Mouse (Mus musculus): ENCODE measurements around the gene Rfx4. TPM values are rescaled to one million over a fixed set of nuclear protein-coding genes. Genes with fewer than 3 reads are reported as not detected.

The Rfx4 gene
- total RNA-seq (2021), result under 1 TPM in 1 of 2 experiments, not detected in 1; 0.16 TPM
- long read RNA-seq, experiment 1, result 0 reads
- long read RNA-seq, experiment 2, result 0 reads

DNA sequence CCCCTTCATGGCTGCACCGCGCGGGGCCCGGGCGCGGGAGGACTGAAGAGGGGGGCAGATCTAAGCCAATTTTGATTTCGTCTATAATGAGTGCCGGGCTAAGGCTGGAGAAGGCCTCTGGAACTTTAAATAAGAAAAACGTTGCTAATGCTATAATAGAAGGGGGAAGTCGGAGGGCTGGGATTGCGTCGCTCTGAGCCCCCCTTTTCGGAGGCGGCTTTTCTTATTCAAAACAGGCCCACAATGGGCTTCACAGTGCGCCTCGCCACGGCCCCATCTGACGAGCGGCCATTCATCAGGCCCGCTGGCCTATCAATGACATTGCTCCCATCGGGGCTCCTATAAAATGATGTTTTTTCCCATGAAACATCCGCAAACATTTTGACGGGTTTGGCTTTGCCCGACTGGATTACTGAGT, at the start of gene Rfx4:
Gene Rfx4 (plus strand): TSS at position 277 of the 418 bp plus-strand sequence.
- no peak for DNase-seq (ENCODE audit: low spot score in 2 of 2)

DNA sequence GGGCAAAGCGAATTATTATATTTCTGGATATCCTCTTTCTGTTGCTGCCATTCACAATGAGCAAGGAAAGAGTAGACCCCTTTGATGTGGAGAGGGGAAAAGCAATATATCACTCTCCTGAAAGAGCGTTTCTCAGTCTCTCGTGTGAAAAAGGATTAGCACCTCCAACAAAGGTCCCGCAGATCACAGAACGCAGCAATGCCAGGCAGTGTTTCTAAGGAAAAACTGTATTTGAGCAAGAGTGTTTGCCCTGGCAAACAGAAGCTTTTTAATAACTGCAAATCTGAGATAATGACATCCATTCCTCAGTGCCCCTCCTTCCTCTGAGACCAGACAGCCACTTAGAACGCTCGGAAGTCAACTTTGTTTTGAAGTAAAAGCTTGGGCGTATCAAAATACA, 49.3 kb upstream of the Rfx4 start:
- DNase-seq (ENCODE audit: low spot score in 2 of 2), result no peak

DNA sequence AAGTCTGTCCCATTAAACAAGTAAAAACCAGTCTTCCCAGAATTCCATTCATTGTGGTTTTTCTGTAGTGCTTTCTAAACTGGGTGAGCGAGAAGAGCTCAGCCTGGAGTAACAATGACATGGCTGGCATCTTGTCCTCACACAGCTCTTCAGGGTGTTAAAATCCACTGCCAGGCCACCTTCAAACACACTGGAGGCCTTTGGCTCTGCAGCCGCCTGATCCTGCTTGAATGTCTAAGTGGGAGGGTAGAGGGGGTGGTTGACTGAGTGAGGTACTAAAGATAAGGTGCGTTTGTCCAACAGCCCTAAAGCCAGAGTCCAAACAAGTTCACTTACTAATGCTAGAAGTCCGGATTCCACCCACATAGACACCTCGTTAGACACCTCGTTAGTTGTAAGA, 48.6 kb upstream of the Rfx4 start:
- no peak for DNase-seq (ENCODE audit: low spot score in 2 of 2)

DNA sequence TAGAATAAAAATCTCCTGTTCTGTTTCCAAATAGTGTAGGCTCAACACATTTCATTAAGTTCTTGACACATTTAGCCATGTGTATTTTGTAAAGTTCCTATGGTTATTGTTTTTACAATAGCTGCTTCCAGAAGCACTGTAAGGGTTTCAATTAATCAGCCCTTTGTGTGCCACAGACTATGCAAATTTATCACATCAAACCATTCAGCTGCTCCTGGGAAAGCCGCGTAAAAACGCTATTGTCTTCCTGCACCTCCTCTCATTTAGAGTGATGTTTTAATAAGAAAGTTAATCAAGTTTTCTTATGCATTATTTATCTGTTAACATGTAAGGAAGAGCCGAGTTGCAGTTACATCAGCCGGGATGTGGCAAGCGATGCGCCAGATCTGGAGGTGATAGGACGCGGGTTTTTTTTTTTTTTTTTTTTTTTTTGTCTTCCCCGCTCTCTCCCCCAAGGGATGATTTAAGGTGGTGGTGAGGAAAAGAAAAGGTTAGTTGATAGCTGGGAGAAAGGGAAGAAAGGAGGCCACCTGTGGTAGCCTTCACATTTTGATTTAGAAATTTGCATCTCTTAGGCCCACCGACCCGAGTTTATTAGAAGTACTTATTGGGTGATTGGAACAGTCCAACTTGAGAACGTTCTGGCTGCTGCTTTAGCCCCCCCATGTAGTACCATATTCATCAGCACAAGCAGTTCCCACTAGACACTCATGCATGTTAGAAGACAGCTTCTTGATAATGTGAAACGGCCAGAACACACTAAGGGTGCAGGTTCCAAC, 47.9 kb upstream of the Rfx4 start:
- no peak for DNase-seq (ENCODE audit: low spot score in 2 of 2)

DNA sequence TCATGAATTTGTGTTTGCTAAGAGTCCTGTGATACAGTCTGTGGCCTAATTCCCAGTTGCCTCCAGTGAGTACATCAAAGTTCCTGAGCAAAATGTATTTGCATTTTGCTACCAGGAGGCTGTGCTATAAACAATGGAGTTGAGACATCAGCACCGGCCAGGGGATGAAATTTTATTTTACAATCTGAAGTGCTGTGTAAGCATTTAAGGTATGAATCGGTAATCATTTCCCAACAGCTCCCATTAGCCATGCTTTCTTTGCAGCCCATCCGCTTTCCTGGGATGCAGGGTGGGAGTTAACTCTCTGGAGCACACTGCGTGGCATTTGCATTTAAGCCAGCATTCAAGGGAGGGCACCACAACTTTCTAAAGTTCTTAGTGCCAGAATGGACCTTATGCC, 45.7 kb upstream of the Rfx4 start:
- DNase-seq (ENCODE audit: low spot score in 2 of 2), result no peak

DNA sequence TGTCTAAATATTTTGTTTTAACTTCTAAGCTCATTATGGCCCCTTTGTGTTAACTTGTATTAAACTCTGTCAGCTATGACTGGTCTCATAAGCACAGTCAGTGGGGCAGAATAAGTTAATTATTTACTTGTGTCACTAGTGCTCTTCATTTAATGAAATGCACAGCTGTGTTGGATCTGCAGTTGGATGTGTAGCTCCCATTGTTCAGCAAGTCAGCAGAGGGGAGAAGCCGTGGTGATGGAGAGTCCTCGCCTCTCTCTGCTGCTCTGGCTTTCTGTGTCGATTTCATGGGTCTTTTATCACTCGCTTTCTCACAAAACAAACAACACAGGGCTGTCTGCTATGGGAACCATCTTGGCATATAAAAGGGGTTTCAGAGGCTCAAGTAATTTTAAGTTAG, 45.0 kb upstream of the Rfx4 start:
- DNase-seq (ENCODE audit: low spot score in 2 of 2), result no peak

DNA sequence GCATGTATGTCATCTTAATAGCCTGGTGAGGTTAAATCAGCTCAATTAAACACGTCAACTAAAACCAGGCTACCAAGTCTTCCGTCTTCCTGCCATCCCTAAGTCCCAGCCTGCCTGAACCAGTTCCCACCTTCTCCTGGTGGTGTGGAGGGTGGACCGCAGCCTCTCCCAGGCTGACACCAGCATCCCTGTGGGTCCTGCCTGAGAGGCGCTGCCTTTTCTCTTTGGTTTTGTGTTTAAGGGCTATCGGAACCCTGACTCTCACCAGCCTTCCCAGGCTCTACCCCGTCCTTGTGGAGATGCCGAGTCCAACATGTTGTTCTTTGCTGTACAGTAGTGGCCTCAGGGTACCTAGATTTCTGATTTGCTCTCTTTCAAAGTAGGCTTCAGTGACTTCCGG, 44.4 kb upstream of the Rfx4 start:
- no peak for DNase-seq (ENCODE audit: low spot score in 2 of 2)

DNA sequence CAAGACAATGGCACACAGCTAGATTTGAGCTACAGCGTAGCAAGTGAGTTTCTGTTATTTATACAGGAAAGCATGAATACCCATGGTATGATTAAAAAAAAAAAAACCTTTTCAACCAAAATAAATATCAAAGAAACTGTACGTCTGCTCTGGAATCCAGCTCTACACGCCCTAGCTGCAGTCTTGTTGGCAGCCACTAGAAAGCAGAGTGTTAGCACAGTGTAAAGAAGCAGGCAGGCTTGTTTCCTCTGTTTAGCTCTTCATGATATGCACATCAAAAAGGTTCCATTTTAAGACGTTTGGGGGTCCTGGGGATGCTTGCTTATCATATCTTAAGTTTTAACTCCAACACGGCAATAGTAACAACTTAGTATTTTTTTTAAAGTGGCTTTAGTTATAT, 43.9 kb upstream of the Rfx4 start:
- no peak for DNase-seq (ENCODE audit: low spot score in 2 of 2)

DNA sequence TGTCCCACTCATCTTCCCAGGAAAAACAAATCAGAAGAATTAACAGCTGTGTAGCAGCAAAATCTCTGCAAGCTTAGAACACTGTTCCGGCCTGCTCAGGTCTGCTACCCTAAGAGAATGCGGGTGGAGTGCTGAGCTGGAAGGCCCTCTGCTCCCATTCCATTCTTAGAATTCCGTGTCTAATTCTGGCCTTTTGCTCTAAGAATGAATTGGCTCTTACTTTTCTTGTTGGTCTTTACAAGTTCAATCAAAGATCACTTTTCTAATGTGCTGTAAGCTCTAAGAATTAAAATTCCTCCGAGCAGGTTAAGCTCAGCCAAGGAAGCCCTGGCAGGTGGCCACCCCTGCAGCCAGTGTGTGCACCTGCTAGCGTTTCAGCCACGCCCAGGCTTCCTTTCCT, 43.3 kb upstream of the Rfx4 start:
- no peak for DNase-seq (ENCODE audit: low spot score in 2 of 2)

DNA sequence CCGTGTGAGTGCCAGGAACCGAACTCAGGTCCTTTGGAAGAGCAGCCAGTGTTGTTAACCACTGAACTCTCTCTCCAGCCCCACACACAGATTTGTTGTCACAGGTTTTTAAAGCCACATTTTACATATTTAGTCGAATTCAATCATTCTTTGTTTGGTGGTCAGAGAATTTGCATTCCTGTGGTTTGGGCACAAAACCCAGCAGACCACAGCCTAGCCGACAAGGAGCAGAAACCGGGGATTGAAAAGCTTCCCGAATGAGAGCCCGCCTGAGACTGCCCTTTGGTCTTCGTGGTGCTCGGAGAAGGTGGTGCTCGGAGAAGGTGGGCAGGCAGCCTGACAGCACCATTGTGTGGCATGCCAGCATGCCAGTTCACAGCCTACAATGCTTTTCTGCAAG, 42.8 kb upstream of the Rfx4 start:
- DNase-seq (ENCODE audit: low spot score in 2 of 2), result no peak

DNA sequence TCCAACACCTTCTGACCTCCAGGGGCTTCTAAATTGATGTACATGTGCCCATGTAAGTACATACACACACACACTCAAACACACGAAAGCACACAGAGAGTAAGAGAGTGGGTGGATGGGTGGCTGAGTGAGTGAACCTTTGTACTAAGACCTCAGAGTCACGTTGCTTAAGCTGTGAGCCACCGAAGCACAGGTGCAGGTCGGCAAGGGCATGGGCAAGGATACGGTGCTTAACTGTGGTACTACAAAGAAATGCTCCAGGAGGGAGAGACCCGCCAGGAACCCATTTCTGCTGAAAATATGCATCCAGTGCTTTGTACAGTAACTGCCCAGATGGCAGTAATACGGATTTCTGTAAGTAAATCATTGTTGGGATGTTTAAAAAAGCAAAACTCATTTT, 40.2 kb upstream of the Rfx4 start:
- no peak for DNase-seq (ENCODE audit: low spot score in 2 of 2)

DNA sequence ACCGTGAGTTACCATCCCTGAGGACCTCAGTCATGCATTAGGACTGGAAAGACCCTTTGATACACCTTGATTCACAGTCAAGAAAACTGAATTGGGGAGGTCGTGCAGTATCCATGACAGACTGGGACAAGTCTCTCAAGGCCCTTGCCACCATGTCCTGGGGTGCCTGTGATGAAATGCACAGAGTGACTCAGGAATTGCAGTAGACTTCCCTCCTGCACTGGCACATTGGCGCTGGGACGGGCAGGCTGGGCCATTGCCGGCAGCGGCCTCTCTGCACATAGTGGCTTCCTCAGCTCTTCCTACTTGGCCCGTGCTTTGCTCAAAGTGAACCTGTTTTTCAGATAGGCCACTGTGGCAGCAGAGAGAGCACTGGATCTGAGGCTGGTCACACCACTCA, 39.3 kb upstream of the Rfx4 start:
- DNase-seq (ENCODE audit: low spot score in 2 of 2), result no peak

DNA sequence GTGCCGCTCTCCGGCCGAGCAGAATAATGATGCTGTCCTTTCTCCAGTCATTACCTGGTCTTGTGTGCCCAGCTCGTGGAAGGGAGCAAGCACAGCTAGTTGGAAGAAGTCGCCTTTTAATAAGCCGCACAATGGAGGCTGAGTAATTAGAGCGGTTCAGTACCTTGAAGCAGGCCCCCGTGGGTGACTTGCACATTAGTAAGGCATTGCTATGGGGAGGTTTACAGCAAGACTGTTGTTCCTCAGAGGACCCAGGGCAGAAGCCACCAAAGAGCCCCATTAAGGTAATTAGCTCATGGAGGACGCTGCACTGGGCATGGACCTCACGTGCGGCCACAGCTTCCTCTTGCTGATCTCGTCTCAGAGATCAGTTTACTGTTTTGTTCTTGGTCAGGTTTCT, 33.2 kb upstream of the Rfx4 start:
- no peak for DNase-seq (ENCODE audit: low spot score in 2 of 2)

DNA sequence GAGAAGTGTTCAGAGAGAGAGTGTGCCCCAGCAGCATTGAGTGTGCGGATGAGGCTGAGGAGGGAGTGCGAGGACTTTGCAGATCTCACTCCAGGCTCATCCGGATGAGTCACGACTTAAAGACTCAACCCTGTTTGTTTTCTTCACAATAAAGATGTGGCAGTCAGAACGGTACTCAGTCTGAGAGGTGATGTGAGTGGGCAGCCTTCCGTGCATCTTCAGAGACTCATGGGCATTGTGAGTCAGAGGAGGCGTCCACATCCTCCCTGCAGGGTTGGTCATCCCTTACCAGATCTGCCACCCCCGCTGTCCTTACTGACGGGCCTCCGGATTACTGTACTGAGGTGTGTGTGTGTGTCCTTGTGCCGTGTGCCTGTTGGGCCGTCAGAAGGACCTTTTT, 28.9 kb upstream of the Rfx4 start:
- DNase-seq (ENCODE audit: low spot score in 2 of 2), result no peak

DNA sequence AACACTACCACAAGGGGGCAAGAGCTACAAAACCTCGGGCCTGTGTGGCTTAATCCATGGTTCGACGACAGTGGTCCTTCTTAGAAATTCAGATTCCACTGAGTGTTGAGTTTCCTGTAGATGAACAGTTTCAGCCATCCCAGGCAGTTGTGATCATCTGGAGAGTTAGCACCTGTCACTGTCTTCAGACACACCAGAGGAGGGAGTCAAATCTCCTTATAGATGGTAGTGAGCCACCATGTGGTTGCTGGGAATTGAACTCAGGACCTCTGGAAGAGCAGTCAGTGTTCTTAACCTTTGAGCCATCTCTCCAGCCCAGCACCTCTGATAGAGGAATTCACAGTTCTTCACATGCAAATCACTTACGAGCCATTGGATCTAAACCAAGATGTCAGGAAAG, 28.1 kb upstream of the Rfx4 start:
- no peak for DNase-seq (ENCODE audit: low spot score in 2 of 2)

DNA sequence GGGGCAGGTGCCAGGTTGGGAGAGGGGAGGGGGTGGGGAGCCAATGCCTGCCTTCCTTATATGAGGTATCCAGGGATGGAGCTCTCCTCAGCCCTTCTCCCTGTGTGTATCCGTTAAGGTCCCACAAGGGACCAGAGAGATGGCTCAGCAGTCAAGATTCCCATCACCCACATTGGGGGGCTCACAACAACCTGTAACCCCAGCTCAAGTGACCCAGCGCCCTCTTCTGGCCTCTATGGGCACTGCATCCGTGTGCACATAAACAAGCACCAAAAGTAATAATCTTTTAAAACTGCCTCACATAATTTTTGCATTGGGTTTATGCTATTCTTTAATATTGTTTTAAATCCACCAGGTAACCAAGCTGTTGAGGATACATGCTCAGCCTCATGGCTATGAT, 25.8 kb upstream of the Rfx4 start:
- DNase-seq (ENCODE audit: low spot score in 2 of 2), result no peak

DNA sequence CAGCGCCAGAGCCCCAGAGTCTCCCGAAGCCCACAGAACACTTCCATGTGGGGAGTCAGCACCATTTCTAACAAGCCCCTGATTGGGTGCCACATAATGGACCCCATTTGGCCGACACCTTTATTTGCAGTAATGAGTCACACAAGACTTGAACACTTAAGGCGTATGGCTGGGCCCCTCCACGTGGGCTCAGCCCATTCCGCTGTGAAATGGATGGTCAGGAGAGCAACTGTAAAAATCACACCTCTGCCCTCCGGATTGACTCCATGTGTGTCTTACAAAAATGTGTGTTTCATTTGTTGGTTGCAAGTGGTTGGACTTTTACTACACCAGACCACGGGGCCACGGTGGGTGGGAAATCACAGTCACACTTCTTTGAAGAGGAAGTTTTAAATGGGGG, 24.9 kb upstream of the Rfx4 start:
- DNase-seq (ENCODE audit: low spot score in 2 of 2), result no peak

DNA sequence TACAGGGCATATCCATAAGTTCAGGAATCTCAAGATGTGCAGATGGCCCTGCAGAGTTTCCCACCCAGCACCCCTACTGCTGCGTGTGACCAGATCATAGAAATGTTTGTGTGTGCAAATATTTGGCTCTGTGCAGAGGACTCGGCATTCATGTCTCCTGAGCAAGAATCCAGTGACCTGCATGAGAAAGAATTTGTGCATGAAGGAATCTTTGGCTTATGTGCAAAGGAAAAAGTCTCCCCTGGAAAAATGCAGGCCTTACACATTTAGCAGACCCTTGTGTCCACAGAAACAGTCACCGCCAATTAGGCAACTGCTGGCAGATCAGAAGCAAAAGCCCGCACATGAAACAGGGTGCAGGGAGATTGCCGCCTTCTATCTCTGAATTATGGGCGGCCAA, 22.4 kb upstream of the Rfx4 start:
- no peak for DNase-seq (ENCODE audit: low spot score in 2 of 2)

DNA sequence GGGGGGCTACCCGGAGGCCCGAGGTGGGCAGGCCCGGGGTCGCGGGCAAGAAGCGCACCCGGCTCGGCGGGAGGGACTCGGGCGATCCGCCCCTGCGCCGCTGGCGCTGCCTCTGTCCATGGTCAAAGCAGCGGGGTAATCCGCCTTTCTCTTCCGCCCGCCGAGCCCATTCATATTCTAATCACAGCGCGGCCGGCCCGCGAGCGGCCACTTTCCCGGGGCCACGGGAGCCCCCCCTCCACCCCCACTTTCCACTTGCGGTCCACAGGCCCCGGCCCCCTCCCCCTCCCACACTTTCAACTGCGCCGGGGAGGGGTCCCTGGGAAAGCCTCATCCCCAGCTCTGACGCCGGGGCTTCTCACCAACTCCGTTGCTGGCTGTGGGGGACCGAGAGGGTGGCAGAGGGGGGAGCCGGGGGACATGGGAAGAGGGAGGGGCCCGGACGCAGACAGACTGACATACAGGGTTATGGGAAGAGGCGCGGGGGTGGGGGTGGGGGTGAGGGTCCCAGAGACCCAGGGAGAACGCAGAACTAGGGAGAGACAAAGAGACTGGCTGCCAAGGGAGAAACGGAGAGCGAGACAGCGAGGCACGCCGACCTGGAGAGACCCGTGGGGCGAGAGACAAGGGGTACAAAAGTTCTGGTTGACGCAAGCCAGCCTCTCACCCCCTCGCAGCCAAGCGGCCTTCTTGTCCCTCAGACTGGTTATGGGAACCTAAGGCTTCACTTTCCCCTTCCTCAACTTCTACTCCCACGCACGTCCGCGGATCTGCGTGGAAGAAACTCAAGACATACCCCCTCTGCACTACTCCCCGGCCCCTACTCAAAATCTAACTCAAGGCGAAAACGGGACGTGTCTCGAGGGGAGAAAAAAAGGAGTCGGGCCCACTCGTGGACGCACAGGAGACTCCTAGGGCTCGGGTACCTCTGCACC, 744 bp upstream of the Rfx4 start:
- peak in 1 of 2 experiments; percentile 24 for DNase-seq (ENCODE audit: low spot score in 2 of 2)

DNA sequence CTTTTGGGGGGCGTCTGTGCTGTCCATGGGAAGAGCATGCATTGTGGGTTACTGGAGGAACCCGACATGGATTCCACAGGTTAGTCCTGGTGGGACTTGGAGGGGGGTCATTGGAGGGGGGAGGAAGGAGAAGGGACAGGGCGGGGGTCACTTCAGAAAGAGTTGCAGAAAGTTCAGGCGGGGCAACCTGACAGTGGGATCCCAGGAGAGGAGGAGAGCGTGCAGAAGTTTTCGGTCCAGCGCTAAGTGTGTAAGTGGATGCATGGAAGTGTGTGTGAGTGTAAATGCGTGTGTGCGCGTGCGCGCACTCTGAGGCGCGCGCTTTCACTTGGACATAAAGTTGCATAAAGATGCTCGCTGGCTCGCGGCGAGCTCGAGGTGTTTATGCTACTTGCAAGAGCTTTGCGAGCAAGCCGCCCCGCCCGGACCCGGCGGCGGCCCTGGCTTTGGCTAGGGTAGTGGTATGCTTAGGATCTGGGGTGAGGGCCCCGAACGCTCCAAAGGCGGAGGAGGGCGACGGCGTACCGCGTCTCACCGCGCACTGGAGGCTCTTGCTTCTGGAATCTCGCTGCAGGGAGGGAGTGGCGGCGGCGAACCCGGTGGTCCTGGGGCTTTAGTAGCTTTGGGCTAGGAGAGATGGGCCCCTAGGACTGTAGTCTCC, 703 bp downstream of the Rfx4 start:
- DNase-seq (ENCODE audit: low spot score in 2 of 2), result no peak

DNA sequence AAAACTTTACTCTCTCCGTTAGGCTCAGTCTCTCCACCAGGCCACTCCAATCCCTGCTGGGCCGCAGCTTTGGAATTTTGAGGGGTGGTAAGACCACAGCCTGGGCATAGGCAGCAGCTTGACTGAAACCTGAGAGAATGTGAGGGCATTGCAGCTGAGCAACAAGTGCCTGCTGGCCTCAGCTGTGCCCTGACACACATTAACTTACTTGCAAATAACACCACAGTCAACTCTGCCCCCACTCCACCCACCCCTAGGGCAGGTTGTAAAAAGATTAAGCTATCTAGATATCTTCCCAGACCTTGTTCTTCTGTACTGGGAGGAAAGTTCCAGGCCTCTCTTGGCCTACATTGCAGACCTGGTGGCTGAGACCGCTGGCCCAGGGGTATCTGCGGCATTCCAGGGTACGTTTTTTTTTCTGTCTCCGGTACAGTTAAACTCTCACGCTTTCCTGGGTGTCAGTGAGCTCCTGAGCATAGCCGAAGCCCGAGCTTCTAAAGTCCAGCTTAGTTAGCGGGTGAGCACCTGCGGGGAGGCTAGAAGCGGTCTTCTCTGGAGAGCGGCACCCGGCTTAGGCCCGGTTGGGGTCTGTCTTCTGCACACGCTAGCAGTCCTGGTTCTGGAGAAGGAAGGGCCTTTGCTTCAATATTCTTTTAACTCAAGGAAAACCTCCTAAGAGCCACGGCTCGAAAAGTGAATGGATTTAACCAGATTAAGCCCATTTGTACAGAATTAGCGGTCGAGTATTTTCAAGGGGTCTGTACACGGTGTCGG, 1.8 kb downstream of the Rfx4 start:
- no peak for DNase-seq (ENCODE audit: low spot score in 2 of 2)
